Mouse (Mus musculus) lung, adult 18-20 months (tissue): ENCODE data around the gene Fhl1.

Experiments used
- DNase-seq, 2 experiments: peaks; one replicate each; pipeline ENCODE4 v3.0.0; 2022; ENCODE audit warnings: mixed read lengths in 2 of 2

The Fhl1 gene

DNA sequence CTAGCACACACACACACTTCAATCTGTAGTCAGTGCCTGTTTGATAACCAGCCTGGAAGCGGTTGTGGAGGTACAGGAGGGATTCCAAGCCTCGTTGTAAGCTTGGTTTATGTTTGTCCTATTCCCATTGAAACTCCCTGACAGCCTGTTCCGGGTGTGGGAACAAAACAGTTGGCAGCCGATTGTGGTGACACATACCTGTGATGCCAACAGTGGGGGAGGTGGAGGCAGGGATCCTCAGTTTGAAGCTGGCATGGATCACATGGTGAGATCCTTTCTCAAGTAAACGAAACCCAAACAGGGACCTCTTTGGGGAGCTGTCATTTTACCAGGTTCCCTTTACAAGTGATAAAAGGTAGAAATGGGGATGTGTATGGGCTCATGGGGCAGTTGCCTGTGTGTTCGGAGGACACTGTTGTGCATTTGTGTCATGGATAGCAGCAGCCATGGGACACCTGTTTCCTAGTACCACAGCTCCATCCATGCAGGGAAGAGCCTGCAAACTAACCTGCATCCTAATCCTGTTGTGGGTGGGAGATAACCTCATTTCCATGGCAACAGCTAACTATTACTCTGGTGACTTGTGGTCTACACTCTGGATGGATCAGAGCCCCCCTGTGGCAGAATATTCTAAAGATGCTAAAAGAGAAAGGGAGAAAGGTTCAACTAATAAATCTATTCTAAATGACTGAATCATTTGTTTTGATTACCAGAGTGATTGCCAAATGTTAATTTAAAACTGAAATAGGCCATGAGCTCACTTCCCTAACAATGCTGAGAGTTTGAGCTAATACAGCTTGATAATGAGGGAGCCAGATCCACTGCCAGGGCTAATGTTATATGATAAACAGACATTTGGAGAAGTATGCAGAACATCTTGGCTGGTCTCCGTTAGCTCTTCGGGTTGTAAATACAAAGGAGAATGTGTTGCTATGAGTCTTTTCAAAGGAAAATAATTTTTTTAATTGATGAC is 22.0 kb downstream of the Fhl1 start:
- peak in 1 of 2 experiments; percentile 20 for DNase-seq

DNA sequence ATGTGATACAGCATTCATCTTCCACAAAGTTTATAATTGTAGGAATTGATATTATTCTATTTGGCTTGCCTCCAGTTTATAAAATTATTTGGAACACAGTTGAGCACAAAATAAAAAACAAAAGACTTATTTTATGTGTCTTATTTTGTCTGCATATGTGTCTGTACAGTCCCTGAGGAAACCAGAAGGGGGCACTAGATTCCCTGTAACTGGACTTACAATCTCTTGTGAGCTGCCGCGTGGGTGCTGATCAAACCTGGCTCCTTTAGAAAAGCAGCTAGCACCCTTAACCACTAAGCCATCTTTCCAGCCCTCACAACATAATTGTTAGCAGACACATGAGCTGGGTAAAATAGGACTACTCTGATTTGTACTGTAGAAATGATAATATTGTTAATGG is 24.1 kb downstream of the Fhl1 start:
- DNase-seq, result peak; percentile 35 to 64

DNA sequence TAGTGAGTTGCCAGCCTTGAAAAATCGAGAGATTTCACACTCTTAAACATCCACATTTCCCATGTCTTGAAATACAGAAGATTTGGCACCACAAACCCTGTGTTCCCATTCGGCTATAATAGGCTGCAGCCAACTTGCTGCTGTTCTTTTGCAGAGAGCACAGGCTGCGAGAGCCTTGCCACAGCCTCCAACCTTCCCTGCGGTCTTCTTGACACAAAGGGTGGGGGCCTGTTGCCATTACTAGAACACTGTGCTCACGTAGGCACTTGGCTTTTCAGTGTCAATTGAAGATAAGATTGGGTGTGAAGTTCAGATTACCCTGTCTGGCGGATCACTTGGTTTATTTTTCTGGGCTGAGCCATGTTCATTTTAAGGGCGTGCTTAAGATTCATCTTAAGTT is 24.8 kb downstream of the Fhl1 start:
- peak in 1 of 2 experiments; percentile 45 for DNase-seq

DNA sequence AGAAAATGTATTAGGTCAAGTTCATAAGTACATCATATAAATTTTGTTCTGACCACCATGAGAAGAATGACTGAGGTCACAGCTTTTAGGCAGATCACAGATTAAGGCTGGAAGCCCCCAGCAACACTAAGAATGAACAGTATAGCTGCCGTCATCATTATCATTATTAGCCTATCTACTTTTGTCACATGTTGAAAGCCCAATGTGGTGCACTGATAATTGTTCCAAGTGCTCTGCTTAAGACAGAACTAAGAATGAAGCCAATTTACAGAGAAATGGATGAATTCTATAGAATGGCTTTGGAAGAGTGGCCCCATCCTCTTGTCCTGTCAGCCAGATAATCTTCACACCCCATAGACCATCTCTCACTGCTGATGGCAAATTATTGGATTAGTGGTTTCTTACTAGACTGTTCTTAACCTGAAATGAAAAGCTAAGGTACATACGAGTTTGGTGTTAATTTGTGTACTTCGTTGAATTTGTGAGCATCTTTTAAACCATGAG is 28.7 kb downstream of the Fhl1 start:
- no peak for DNase-seq

DNA sequence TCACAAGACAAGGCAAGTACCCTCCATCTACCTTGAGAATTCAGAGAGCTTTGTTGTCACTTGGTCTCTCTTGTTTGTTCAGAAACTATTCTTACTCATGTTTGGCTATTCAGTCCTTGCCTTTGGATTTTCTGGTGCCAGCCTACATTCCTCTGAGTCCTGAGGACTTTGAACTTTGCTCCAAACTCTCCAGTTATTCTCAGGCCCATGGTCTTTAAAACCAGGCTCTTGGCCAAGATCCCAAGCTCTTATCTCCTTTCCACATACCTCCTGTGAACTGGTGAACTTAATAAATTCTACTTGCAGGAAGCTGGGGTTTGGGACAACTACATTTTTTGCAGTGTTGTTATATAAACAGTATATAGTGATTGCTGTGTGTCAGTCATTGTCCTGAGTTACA is 38.3 kb downstream of the Fhl1 start:
- DNase-seq, result peak; percentile 52 to 61

DNA sequence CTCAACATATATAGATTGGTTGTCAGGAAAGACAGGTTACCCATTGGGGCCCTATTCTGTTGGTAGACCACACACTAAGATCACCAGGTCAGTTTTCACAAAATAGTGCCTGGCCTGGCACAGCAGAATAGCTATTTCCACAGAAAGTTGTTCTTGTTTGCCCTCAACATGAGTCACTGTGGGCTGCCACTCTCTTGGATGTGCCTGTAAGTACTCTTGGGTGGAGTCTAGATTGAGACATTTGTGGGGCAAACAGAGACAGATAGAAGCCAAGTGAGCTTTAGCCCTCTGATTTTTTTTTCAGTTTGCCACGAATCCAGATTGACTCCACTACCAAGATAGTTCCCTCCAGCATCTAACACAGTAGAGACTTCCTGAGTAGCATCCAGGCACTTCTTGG is 40.2 kb downstream of the Fhl1 start:
- DNase-seq, result no peak

DNA sequence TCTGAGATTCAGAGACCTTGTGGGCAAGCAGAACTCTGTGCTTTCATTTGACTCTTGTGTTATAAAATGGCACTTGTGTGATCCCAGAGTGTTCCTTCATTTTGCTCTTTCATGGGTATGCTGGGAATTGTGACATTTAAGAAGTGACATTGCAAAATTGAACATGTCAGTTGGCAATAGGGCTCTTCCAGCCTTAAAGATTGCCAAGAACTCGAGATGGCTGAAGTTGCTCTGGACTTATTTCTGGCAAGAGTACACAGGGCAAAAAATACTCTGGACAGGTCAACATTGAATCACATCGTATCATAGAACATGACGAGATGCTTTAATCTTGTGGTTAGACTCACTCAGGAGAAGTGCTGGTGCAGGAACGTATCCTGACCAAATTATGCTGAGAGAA is 41.7 kb downstream of the Fhl1 start:
- no peak for DNase-seq

DNA sequence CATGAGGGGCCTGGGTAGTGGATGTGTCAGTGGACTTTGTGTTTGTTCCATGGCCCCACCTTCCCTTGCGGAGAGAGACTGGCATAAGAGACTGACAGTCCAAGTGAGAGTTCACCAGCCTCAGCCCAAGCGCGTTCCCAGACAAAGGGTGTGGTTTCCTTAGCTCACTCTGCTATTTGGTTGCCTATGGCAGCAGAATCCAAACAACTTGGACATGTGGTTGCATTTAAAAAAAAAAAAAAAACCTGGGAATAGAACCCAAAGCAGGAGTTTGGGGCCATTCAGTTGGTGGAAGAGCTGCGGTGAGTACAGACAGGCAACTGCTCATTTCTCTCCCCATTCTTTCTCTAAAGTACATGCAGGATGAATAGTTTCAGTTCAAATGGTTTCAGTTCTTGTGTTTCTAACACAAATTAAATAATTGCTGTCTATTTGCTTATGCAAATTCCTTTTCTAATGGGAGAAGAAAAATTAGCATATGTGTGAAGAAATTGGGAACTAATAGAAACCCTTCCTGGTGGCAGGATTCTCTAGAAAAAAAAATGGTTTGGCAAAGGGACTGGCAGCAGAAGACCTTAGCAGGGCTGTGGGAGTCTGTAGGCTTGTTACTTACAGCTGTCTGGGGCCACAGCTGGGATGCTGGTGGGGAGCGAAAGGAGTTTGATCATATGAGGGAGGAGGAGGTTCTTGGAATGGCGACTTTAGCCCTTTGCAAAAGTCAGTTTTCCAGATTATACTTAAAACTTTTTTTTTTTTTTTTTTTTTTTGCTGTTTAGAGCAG is 54.9 kb downstream of the Fhl1 start:
- peak; percentile 62 to 67 for DNase-seq

DNA sequence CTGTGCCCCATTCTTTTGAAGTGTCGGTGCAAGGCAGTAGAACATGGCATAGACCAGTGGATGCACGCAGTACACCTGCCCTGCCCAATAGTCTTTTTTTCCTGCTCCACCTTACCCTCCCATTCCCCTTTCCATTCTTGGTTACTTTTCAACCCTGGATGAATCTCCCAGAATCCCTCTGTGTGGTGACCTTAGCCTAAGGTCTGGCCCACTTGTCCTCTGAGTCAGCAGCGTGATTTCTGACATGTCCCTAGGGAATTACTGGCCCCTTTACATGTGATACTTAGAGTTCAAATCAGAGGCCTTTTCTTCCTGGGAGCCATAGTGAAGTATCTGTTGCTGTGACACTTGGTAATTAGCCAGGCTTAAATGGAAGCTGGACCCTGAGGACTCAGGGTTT is 55.9 kb downstream of the Fhl1 start:
- DNase-seq, result no peak

DNA sequence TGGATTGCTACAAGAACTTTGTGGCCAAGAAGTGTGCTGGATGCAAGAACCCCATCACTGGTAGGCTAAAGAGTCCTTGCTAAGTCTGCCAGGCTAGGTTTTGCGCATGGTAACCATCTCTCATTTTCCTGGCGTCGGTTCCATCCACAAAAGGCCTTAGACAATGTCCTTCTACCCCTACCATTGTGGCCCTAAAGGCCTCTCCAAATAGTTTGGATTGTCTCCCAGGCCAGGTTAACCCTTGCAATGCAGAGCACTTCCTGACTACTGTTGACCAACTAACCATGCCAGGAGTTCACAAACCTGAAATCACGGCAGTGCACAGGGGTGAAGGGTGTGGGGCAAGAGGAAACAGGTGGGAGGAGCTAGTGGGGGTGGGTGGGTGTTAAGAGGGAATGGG is 59.0 kb downstream of the Fhl1 start:
- no peak for DNase-seq

DNA sequence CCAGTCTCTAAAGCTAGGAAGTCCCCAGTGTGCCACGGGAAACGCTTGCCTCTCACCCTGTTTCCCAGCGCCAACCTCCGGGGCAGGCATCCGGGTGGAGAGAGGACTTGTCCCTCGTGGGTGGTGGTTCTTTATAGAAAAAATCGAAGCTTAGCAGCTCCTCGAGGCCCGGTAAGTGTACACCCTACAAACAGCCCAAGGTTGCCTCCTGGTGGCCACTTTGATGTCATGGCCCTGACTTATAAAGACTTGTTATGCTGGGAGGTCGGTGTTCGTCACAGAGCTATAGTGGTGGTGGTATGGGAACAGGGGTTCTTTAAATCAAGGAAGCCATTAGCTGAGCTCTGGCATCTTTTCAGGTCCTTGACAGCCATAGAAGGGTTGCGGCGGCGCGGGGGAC is 59.7 kb downstream of the Fhl1 start:
- peak; percentile 50 to 64 for DNase-seq

DNA sequence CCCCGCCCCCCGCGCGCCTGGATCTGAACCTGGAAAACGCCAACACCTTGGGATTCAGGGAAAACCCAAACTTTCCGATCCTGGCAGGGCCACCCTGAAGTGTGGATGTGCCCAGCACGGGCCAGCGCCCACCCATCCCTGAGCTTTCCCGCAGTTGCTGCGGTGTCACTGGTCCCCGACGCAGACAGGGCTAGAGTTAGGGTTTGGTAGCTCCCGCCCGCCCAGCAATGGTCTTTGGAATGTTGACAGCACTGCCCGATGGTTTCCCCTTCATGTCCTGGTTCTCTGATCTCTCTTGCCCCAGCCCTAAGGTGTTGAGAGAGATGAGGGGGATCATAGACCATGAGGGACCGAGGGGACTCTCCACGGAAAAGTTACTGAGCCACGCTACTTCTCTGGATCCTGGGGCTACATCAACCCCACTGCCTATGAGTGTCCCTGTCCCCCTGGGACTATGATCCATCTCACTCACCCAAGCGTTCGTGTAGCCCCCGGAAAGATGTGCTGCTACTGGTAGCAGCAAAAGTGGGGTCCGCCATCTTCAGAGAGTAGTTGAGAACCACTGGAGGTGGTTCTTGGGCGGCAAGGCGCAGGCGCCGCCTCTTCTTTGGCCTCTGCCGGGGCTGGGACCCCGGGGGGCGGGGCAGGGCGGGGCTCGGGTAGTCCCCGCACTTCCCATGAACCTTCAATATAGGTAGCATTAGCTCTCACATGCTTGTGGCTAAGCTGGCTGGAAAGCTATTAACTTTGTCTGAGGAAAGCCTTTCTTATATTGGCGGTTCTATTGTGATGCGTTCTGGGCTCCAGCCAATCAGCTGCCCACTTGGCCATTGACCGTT is 90.4 kb downstream of the Fhl1 start, which contains the start of gene Map7d3:
TSS of gene Map7d3 (minus strand) at position 562 of the 839 bp plus-strand sequence.
- peak; percentile 2 to 4 for DNase-seq

DNA sequence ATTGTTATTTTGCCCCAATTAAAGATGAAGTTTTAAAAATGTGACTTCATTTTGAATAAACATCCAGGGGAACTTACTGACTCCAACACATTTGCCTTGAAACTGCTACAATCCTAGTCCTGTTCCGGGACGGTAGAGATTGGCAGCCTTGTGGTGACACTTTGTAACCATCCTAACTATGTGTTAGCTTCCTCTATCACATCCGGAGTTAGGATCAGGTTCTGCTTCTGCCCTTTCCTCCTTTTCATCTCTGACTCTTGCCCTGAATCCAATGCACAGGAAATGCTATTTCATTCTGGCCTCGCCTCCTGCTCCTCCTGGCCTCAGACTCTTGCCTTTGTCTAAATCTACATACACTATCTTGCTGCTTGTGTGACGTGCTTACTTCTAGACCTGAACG is 95.9 kb downstream of the Fhl1 start:
- DNase-seq, result no peak

DNA sequence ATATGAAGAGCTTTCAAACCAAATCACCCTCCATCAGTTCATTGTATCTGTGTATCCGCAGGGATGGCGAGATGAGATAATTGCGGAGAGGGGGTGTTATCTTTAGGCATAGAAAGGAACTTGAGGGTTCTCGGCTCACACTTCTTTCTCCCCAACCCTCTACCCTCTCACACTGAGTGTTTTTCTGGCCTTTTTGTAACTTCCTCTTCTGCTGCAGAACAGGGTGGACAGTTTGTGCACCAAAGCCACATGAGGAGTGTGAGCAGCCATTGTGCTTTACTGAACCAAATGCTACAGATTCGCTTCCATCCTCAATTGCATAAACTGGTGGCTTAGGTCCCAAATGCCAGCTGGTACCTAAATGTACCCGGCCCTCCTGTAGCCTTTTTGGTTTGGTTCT is 104.3 kb downstream of the Fhl1 start:
- DNase-seq, result no peak

DNA sequence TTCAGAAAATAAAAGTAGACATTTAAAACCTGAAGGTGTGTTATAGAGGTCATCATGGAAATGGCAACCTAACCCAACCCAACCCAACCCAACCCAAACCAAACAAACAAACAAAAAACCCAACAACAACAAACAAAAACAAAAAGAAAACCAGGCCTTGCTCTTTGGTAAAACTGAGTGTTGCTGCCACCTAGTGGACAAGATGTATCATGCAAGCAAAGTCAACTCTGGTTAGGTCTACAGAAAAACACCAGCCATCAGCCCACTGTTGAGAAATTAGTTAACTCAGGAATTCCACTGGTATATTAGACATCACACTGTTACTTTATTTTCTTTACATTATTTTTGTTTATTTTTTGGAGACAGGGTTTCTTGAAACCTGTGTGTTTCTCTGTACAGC is 107.8 kb downstream of the Fhl1 start:
- DNase-seq, result no peak

DNA sequence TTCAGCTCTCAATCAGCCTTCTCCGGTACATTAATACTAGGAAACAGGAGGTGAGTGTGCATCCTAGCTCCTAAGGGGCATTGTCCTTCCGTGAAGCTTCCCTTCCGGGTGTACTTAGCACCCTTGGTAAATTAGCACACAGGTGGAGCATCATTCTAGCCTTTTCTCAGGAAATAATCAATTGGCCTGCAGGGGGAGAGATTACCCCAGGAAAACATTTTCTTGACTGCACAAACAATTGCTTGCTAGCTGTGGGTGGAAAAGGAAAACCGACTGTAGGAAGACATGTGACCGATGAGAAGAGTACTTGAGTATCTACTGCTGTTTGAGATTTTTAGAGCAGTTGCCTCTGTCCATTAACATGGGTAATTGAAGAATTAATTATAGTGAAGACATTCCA is 109.7 kb downstream of the Fhl1 start:
- no peak for DNase-seq
